Mouse (Mus musculus) heart, embryonic 10.5 days (tissue): ENCODE measurements around the gene Fzd7. TPM values are rescaled to one million over a fixed set of nuclear protein-coding genes. Genes with fewer than 3 reads are reported as not detected.

Source experiments
- DNase-seq: peaks from one replicate; pipeline ENCODE4 v3.0.0-alpha.2; 2017; ENCODE audit warnings: low spot score
- H3K27ac ChIP-seq: fragments of 300-500 bp; sonication (generic); 2 replicates; pipeline ENCODE4 v1.5.1; 2016; ENCODE audit warnings: mild to moderate bottlenecking
- H3K27me3 ChIP-seq: fragments of 300-500 bp; sonication (generic); 2 replicates; pipeline ENCODE4 v1.6.1; 2016; ENCODE audit warnings: mild to moderate bottlenecking; ENCODE audit not compliant: poor library complexity, insufficient read depth, severe bottlenecking
- H3K36me3 ChIP-seq: fragments of 300-500 bp; sonication (generic); 2 replicates; pipeline ENCODE4 v1.6.1; 2016; ENCODE audit warnings: mild to moderate bottlenecking, moderate library complexity
- H3K4me1 ChIP-seq: fragments of 300-500 bp; sonication (generic); 2 replicates; pipeline ENCODE4 v1.6.1; 2016; ENCODE audit warnings: mild to moderate bottlenecking
- H3K4me3 ChIP-seq: fragments of 300-500 bp; sonication (generic); 2 replicates; pipeline ENCODE4 v1.5.1; 2016; ENCODE audit warnings: mild to moderate bottlenecking, moderate library complexity
- H3K9me3 ChIP-seq: fragments of 300-500 bp; sonication (generic); 2 replicates; pipeline ENCODE4 v1.6.1; 2016; ENCODE audit warnings: mild to moderate bottlenecking, moderate library complexity
- WGBS: fragments of 180-500 bp; shearing (Covaris S2); methylation state at CpG from one replicate; pipeline ENCODE4 v1.1.7; 2016; 5-methylcytosine and 5-hydroxymethylcytosine counted together
- polyA plus RNA-seq: library from polyadenylated mRNA; unstranded; fragments of >200 nt; fragmentation: Nextera tagmentation; extraction: Ambion mirVana; gene quantifications from 2 replicates; pipeline ENCODE4 v1.2.1, GENCODE M21; 2016

The Fzd7 gene
- polyA plus RNA-seq, 1 experiment from 2014 or later: 13.0 TPM

DNA sequence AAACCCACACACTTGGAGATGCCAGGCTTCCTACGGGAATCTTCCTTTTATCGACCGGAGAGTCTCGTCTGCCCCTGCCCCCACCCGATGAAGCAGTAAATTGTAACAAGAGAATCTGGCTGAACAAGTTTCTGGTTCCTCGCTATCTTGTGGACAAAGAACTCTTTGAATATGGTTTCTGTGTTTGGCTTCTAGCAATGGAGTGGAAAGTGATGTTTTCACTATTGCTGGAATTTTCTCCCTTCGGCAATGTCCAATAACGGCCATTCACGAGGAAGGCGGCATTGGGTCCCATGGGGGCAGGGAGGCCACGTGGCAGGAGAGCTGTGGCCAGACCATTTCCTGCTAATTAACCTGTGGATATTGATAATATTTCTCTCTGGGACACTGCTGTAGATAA, 32.8 kb upstream of the Fzd7 start:
- no peak for DNase-seq
- Histone ChIP-seq H3K9me3 (no peaks in the 10 kb centered on the region), H3K4me1 (peaks cover 22% of the 10 kb centered on the region), H3K36me3 (0 out of 2 replicates have a peak, but pooled peaks cover 2% of the 10 kb centered on the region), H3K27me3 (peaks cover 28% of the 10 kb centered on the region), H3K4me3 (no peak overlapping the region), H3K27ac (0 out of 2 replicates have a peak overlapping the region, but pooled peaks have one; percentile 31)
- 24% methylated on average over 11 of the region's 11 CpGs for WGBS

- Histone ChIP-seq H3K36me3 (0 out of 2 replicates have a peak, but pooled peaks cover 2% of the 10 kb centered on the region), H3K4me1 (peaks cover 22% of the 10 kb centered on the region), H3K27ac (0 out of 2 replicates have a peak overlapping the region, but pooled peaks have one; percentile 29), H3K9me3 (no peaks in the 10 kb centered on the region), H3K4me3 (no peak overlapping the region), H3K27me3 (peaks cover 26% of the 10 kb centered on the region)
- WGBS: 78% methylated on average over 11 of the region's 11 CpGs
- DNase-seq: no peak
Measured at GRCm38 (mm10) chr1:59450896-59451295, 31.3 kb upstream of the Fzd7 start.

DNA sequence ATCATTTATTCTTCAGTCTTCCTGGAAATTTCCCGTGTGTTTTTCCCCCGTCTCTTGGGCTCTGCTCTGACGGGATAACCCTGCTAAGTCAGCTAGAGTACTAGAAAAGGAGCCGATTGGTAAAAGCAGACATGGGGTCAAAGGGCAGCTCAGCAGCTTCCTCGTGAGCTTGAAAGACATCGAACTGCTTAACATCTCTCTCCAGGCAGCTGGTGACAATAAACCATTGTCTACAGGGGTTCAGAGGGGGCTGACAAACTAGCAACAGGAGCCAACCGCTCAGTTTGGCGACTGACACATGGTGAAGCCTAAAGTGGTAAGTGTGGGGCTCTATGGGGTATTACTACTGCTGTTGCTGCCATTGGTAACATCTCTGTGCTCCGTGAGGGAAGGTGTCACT, 30.6 kb upstream of the Fzd7 start:
- no peak overlapping the region for H3K27ac ChIP-seq
- no peaks in the 10 kb centered on the region for H3K9me3 ChIP-seq
- no peak for DNase-seq
- 19% methylated on average over 9 of the region's 9 CpGs for WGBS
- H3K4me1 ChIP-seq: peaks cover 29% of the 10 kb centered on the region
- 0 out of 2 replicates have a peak, but pooled peaks cover 2% of the 10 kb centered on the region for H3K36me3 ChIP-seq
- peaks cover 32% of the 10 kb centered on the region for H3K27me3 ChIP-seq
- no peak overlapping the region for H3K4me3 ChIP-seq

DNA sequence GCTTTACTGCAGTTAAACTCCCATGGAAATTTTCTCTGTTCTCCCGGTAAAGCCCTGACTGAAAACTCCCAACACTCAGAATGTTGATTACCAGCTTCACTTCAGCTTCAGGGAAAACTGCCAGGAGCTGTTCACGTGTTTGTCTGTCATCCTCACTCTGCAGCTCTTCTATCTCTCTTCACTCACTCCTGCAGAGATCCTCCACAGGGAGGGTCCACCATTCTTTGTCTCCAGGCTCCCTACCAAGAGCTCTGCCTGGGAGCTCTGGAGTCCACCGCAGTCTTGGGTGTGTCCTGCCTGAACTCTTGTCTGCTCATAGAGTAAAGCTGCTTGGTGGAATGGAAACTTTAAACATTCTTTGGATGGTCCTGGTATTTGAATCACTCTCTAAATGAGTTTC, 25.4 kb upstream of the Fzd7 start:
- H3K4me1 ChIP-seq: peaks cover 24% of the 10 kb centered on the region
- 0 out of 2 replicates have a peak, but pooled peaks cover 2% of the 10 kb centered on the region for H3K36me3 ChIP-seq
- H3K27ac ChIP-seq: no peak overlapping the region
- DNase-seq: no peak
- H3K4me3 ChIP-seq: no peak overlapping the region
- WGBS: 12% methylated on average over 3 of the region's 3 CpGs
- peaks cover 20% of the 10 kb centered on the region; the same call in 1 of the 2 replicates for H3K27me3 ChIP-seq
- no peaks in the 10 kb centered on the region for H3K9me3 ChIP-seq

DNA sequence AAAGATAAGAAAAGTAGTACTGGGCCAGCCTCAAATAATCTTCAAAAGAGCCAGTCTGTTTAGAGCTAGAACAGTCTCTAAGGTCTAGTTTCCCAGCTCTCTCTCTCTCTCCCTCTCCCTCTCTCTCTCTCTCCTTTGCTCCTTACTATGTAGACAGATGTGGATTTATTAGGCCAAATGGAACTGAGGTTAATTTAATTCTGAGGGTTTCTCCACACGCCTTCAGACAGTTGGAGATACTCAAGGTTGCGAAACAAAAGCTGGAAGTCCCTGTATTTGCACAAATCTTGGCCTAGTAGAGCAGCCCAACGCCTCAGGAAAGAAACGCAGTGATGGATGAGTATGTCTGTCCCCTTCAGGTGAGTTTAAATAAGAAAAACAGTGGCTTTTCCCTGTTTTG, 24.4 kb upstream of the Fzd7 start:
- Histone ChIP-seq H3K27me3 (peaks cover 21% of the 10 kb centered on the region; the same call in 1 of the 2 replicates), H3K4me3 (no peak overlapping the region), H3K27ac (no peak overlapping the region), H3K36me3 (no peaks in the 10 kb centered on the region), H3K4me1 (peaks cover 23% of the 10 kb centered on the region), H3K9me3 (no peaks in the 10 kb centered on the region)
- 70% methylated on average over 4 of the region's 4 CpGs for WGBS
- DNase-seq: no peak

- Histone ChIP-seq H3K36me3 (no peaks in the 10 kb centered on the region), H3K4me1 (peaks cover 23% of the 10 kb centered on the region), H3K27me3 (peaks cover 21% of the 10 kb centered on the region; the same call in 1 of the 2 replicates), H3K27ac (peak overlapping the region; percentile 36; the same call in 1 of the 2 replicates), H3K9me3 (no peaks in the 10 kb centered on the region), H3K4me3 (no peak overlapping the region)
- no peak for DNase-seq
- 28% methylated on average over 8 of the region's 8 CpGs for WGBS
Measured at GRCm38 (mm10) chr1:59458886-59459285, 23.3 kb upstream of the Fzd7 start.

DNA sequence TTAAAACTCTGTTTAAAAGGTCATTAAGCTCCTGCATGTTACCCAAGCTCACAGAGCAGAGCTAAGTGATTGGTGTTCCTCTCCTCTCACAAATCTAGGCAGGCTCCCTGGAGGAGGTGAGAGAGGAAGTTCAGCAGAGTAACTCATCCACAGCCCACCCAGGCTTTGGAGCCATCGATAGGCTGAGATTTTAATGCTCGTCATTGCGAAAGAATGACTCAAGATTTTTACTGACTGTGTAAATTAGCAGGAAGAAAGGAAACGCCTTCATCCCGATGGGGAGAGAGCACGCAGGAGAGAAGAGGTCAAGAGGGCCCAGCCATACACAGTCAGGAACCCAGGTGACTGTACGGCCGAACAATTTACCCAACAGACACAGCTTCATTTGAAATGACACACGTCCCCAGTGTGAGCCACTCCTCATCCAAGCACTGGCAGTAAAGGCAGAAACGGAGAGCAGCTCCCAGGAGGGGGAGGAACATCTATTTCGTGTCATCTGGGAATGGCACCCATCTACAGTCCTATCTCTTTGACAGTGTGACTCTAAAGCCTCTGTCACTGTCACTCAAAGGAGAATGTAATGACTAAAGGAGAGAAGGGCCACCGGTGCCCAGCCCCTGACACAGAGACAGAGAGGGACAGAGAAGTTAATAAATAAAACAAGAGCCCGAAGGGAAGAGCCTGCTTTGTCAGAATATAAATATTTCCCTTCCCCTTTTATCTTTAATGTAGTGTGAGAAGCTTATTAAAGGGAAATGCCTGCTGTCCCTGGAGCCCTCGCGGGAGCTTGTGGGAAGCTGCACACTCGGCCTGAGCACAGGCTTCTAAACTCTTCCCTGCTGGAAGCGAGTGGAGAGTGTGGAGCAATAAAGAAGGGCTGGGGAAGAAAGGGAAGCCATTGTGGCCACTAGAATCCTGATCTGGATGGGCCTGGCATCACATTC, 17.3 kb upstream of the Fzd7 start:
- 55% methylated on average over 17 of the region's 17 CpGs for WGBS
- DNase-seq: no peak

GRCm38 (mm10) chr1:59465640-59466008, 16.6 kb upstream of the Fzd7 start:
- no peak for DNase-seq
- Histone ChIP-seq H3K27ac (no peak overlapping the region), H3K27me3 (peaks cover 38% of the 10 kb centered on the region; the same call in 1 of the 2 replicates), H3K36me3 (no peaks in the 10 kb centered on the region), H3K9me3 (no peaks in the 10 kb centered on the region), H3K4me3 (no peak overlapping the region), H3K4me1 (peaks cover 9% of the 10 kb centered on the region)
- 77% methylated on average over 9 of the region's 9 CpGs for WGBS

More for the DNA sequence above, 17.3 kb upstream of the Fzd7 start:
- H3K27me3 ChIP-seq: peaks cover 31% of the 10 kb centered on the region; the same call in 1 of the 2 replicates
- no peaks in the 10 kb centered on the region for H3K36me3 ChIP-seq
- H3K4me1 ChIP-seq: peaks cover 9% of the 10 kb centered on the region
- H3K4me3 ChIP-seq: no peak overlapping the region
- no peak overlapping the region for H3K27ac ChIP-seq
- H3K9me3 ChIP-seq: no peaks in the 10 kb centered on the region

DNA sequence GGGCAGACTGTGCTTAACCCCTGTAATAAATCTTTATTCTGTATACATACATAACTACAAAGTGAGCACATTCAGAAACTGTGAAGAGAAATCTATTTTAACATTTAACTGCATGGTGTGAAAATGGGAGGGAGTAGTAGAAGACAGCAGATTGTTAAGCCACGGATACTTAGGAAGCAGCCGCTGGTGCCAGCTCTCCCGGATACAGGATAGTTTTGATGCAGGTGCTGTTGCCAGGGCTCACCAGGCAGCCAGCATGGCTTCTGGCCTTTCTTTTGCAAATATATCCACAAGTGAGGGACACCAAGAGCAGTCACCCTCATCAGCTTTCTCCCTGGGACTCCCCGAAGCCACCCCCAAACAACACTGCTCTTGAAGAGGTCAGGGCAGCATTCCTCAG, 13.1 kb upstream of the Fzd7 start:
- Histone ChIP-seq H3K27me3 (peaks cover 49% of the 10 kb centered on the region; the same call in 1 of the 2 replicates), H3K9me3 (no peaks in the 10 kb centered on the region), H3K27ac (no peak overlapping the region), H3K36me3 (no peaks in the 10 kb centered on the region), H3K4me1 (peaks cover 30% of the 10 kb centered on the region), H3K4me3 (no peak overlapping the region)
- 43% methylated on average over 4 of the region's 4 CpGs for WGBS
- DNase-seq: no peak

DNA sequence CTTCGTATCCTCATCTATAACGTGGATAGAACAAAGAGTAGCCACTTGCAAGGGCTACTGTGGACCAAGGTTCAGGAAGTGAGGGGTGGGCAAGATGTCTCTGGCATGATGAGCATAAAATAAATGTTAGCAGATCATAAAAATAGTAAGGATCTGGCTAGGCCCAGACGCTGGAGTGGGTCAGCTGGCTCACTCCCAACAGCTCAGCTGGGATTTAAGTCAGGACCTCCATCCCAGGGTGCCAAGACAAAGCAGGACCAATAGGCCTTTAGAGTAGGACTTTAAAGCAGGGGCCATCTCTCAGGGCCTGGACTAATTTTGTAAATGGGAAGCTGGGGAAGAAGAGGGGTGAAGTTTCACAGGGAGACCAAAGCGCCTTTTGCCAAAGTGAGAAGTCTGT, 11.5 kb upstream of the Fzd7 start:
- peaks cover 47% of the 10 kb centered on the region; the same call in 1 of the 2 replicates for H3K27me3 ChIP-seq
- DNase-seq: no peak
- no peaks in the 10 kb centered on the region for H3K9me3 ChIP-seq
- H3K27ac ChIP-seq: no peak overlapping the region
- no peak overlapping the region for H3K4me3 ChIP-seq
- H3K36me3 ChIP-seq: no peaks in the 10 kb centered on the region
- peaks cover 30% of the 10 kb centered on the region for H3K4me1 ChIP-seq
- WGBS: 37% methylated on average over 4 of the region's 4 CpGs

DNA sequence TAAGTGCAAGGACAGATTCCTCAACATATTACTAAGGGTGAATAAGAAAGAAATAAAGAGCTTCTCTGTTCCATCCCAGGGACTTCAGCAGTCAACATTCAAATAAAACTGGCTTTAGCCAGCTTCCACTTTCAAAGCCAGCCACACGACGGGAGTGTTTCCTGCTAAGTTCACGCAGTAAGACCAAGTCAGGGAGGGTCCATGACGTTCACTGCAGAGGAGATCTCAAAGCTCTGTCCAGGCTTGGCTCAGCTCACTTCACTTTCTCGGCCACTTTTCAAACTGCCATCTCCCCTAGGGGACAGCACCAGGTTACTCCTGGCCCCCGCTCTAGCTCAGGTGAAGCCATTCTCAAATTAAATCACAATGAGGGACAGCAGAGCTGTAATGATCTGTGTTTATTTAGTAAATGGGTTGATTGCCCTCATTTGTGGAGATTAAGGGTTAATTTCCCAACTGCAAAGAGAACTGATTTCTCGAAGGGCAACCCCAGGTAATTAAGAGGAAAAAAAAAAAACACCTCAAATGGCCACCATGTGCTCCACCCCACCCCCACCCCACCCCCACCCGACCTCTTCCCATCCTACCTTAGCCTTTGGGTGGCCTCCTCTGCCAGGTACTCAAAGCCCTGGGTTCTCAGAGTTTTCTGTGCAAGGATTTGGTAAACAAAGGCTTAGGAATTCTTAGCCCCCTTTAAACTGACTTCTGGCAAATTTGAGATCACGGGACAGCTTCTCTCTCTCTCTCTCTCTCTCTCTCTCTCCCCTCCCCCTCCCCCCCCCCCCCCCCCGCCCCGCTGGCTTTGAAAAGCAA, 9.7 kb upstream of the Fzd7 start:
- DNase-seq: no peak
- Histone ChIP-seq H3K27ac (no peak overlapping the region), H3K36me3 (no peaks in the 10 kb centered on the region), H3K9me3 (no peaks in the 10 kb centered on the region), H3K4me1 (peaks cover 32% of the 10 kb centered on the region), H3K27me3 (peaks cover 41% of the 10 kb centered on the region; the same call in 1 of the 2 replicates), H3K4me3 (no peak overlapping the region)
- WGBS: 7% methylated on average over 10 of the region's 11 CpGs

- Histone ChIP-seq H3K4me3 (no peak overlapping the region), H3K36me3 (no peaks in the 10 kb centered on the region), H3K4me1 (peaks cover 32% of the 10 kb centered on the region), H3K9me3 (no peaks in the 10 kb centered on the region), H3K27me3 (peaks cover 47% of the 10 kb centered on the region; the same call in 1 of the 2 replicates), H3K27ac (no peak overlapping the region)
- 10% methylated on average over 4 of the region's 4 CpGs for WGBS
- no peak for DNase-seq
Measured at GRCm38 (mm10) chr1:59473181-59473555, 9.1 kb upstream of the Fzd7 start.
